Mouse (Mus musculus): ENCODE results near the gene Kiss1r.
"Not testable (repeated sequence)": the region's sequence is repeated elsewhere in the genome, so short reads cannot be mapped to it uniquely, and the experiment has no call there.

Kiss1r gene

GRCm38 (mm10) chr10:79936284-79936910, 19.6 kb downstream of the Kiss1r start:
- in situ Hi-C loops (cut with MboI, MseI), result no loop called here

- in situ Hi-C loops (cut with MboI, MseI), result no loop called here
Observed at GRCm38 (mm10) chr10:79936911-79937441, 20.2 kb downstream of the Kiss1r start.

- in situ Hi-C loops (cut with MboI, MseI), result no loop called here
Observed at GRCm38 (mm10) chr10:79937775-79938526, 21.2 kb downstream of the Kiss1r start.

- in situ Hi-C loops (cut with MboI, MseI), result no loop called here
Observed at GRCm38 (mm10) chr10:79940749-79941148, 24.0 kb downstream of the Kiss1r start.

- in situ Hi-C loops (cut with MboI, MseI), result no loop called here
Observed at GRCm38 (mm10) chr10:79942988-79943387, 26.2 kb downstream of the Kiss1r start.

- in situ Hi-C loops (cut with MboI, MseI), result no loop called here
Observed at GRCm38 (mm10) chr10:79943471-79943901, 26.7 kb downstream of the Kiss1r start.

- in situ Hi-C loops (cut with MboI, MseI), result no loop called here
Observed at GRCm38 (mm10) chr10:79945507-79946234, 28.9 kb downstream of the Kiss1r start.

- in situ Hi-C loops (cut with MboI, MseI), result no loop called here
Observed at GRCm38 (mm10) chr10:79946752-79947322, 30.1 kb downstream of the Kiss1r start.

GRCm38 (mm10) chr10:79947502-79947901, 30.7 kb downstream of the Kiss1r start:
- in situ Hi-C loops (cut with MboI, MseI), result no loop called here

- in situ Hi-C loops (cut with MboI, MseI), result loop anchor here in 1 of 2 experiments (5.0 kb wide), 1 partner anchor 68 kb away; no protein-coding TSS in a partner anchor
Observed at GRCm38 (mm10) chr10:79949873-79950272, 33.1 kb downstream of the Kiss1r start.

GRCm38 (mm10) chr10:79950661-79951060, 33.9 kb downstream of the Kiss1r start:
- in situ Hi-C loops (cut with MboI, MseI), result loop anchor here in 1 of 2 experiments (5.0 kb wide), 1 partner anchor 68 kb away; no protein-coding TSS in a partner anchor

GRCm38 (mm10) chr10:79953946-79954345, 37.2 kb downstream of the Kiss1r start:
- in situ Hi-C loops (cut with MboI, MseI), result loop anchor here in 1 of 2 experiments (5.0 kb wide), 1 partner anchor 72 kb away; no protein-coding TSS in a partner anchor

GRCm38 (mm10) chr10:79955691-79956090, 38.9 kb downstream of the Kiss1r start:
- in situ Hi-C loops (cut with MboI, MseI), result no loop called here

GRCm38 (mm10) chr10:79956643-79957154, 39.9 kb downstream of the Kiss1r start:
- in situ Hi-C loops (cut with MboI, MseI), result no loop called here

- in situ Hi-C loops (cut with MboI, MseI), result no loop called here
Observed at GRCm38 (mm10) chr10:79958140-79958816, 41.5 kb downstream of the Kiss1r start.

- in situ Hi-C loops (cut with MboI, MseI), result not testable (repeated sequence)
Observed at GRCm38 (mm10) chr10:79959412-79959811, 42.6 kb downstream of the Kiss1r start.

GRCm38 (mm10) chr10:79959847-79960601, 43.3 kb downstream of the Kiss1r start, which contains the start of gene Wdr18:
Gene Wdr18, plus strand, starts transcription at chr10:79960152.
- in situ Hi-C loops (cut with MboI, MseI), result no loop called here

- in situ Hi-C loops (cut with MboI, MseI), result no loop called here
Observed at GRCm38 (mm10) chr10:79960671-79961294, 44.0 kb downstream of the Kiss1r start.

GRCm38 (mm10) chr10:79964727-79965126, 48.0 kb downstream of the Kiss1r start:
- in situ Hi-C loops (cut with MboI, MseI), result no loop called here

Data from T-helper 17 cell (primary cell).